Mouse (Mus musculus) heart, adult 2 months (tissue): Measurements from ENCODE around the gene Duxbl3.

Experiments used
- CTCF ChIP-seq: fragments of 200-600 bp; IDR thresholded peaks from 2 replicates; pipeline ENCODE4 v1.8.1; 2022; ENCODE audit warnings: antibody characterized with exemption, mild to moderate bottlenecking, moderate library complexity
- EP300 ChIP-seq: fragments of 200-500 bp; IDR thresholded peaks from 2 replicates; pipeline ENCODE4 v1.6.1; 2011; ENCODE audit warnings: low read depth, low read length, control low read depth; ENCODE audit not compliant: insufficient read depth
- POLR2A ChIP-seq: fragments of 200-500 bp; IDR thresholded peaks from 2 replicates; pipeline ENCODE4 v1.6.1; 2011; ENCODE audit warnings: mild to moderate bottlenecking, low read depth, low read length, control low read depth; ENCODE audit not compliant: insufficient read depth

DNA sequence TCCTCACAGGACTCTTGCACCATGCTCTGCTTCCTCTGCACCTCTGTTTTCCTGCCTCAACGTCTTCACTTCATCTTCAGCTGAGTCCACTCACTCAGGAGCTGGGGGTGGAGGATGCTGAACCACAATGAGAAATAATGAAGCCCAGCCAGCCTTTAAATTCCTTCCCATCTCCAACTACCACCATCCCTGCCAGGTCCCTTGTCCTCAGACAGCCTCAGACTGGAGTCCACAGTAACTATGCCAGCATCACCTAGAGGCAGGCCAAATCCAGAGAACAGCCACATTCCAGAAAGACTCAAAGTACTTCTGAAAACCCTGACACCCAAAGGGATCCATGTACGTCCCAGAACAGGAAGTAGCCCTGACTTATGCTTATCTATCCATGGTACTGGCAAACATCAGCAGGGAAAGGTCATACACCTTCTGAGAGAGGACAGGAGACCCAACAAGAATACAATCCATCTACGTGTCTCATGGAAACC is 58.5 kb downstream of the Duxbl3 start:
- TF ChIP-seq POLR2A (no peak), CTCF (no peak), EP300 (no peak)
